Mouse (Mus musculus): ENCODE measurements around the gene Gm10234. TPM values are rescaled to one million over a fixed set of nuclear protein-coding genes. Genes with fewer than 3 reads are reported as not detected.

Gene Gm10234
- total RNA-seq (2012; rRNA removed) (not detected in 2 replicates), total RNA-seq (2014; rRNA removed) (not detected in 2 replicates), polyA plus RNA-seq (2012; ENCODE audit: insufficient read length, low read depth) (not detected in 2 replicates)

GRCm38 (mm10) chr6:95321812-95322211, at the start of gene Gm10234:
Gene Gm10234 (plus strand): TSS chr6:95322112.
- TF ChIP-seq MAZ (IDR thresholded peaks at IDR 0.05; ENCODE audit: low read depth, low read length) (no peak), MAX (IDR thresholded peaks at IDR 0.05; ENCODE audit: low read length) (no peak), MYC (IDR thresholded peaks at IDR 0.05; ENCODE audit: low read depth, low read length) (no peak), HCFC1 (IDR thresholded peaks at IDR 0.05; ENCODE audit: low read depth, low read length) (no peak), ZC3H11A (IDR thresholded peaks at IDR 0.05; ENCODE audit: low read depth, low read length) (no peak), POLR2AphosphoS2 (IDR thresholded peaks at IDR 0.05; ENCODE audit: low read depth, low read length) (no peak)
- Histone ChIP-seq H3K36me3 (replicated peaks in 1 of 2; ENCODE audit: control insufficient read depth in 1 of 2, insufficient read depth in 1 of 2, low read length in 1 of 2) (no peaks in the 10 kb centered on the region), H3K79me2 (replicated peaks; ENCODE audit: control insufficient read depth, extremely low read depth, insufficient read depth, poor library complexity, severe bottlenecking) (no peaks in the 10 kb centered on the region), H3K4me1 (ENCODE audit: control insufficient read depth in 1 of 2, insufficient read depth in 2 of 2) (no peaks in the 10 kb centered on the region), H3K9me3 (replicated peaks; ENCODE audit: low read length) (no peaks in the 10 kb centered on the region), H3K4me3 (replicated peaks in 1 of 3; ENCODE audit: low read depth in 2 of 3, low read length in 2 of 3, poor library complexity in 1 of 3) (no peak within 1 kb of the TSS), H3K9ac (ENCODE audit: insufficient read depth, low read depth) (no peak within 1 kb of the TSS), H3K27ac (ENCODE audit: insufficient read depth, low read depth) (no peak within 1 kb of the TSS), H3K27me3 (replicated peaks) (no peaks in the 10 kb centered on the region), H3K4me2 (ENCODE audit: insufficient read depth, low read depth, poor library complexity, severe bottlenecking) (no peak within 1 kb of the TSS)
- dilution Hi-C loops (cut with MboI; ENCODE audit: extremely low pct_ligation_motif_present, extremely low pct_unique_long_range_greater_than_20kb, low sequenced_read_pairs) (no loop called here), in situ Hi-C loops (cut with MboI; ENCODE audit: low pct_ligation_motif_present, low pct_unique_long_range_greater_than_20kb, low sequenced_read_pairs) (no loop called here)
- DNase-seq (ENCODE audit: extremely low read depth): no peak

GRCm38 (mm10) chr6:95277633-95278032, 44.3 kb upstream of the Gm10234 start:
- in situ Hi-C loops (cut with MboI; ENCODE audit: low pct_ligation_motif_present, low pct_unique_long_range_greater_than_20kb, low sequenced_read_pairs): no loop called here
- Histone ChIP-seq H3K4me3 (replicated peaks in 1 of 3; ENCODE audit: low read depth in 2 of 3, low read length in 2 of 3, poor library complexity in 1 of 3) (no peak overlapping the region), H3K4me2 (ENCODE audit: insufficient read depth, low read depth, poor library complexity, severe bottlenecking) (no peak overlapping the region), H3K27me3 (replicated peaks) (no peaks in the 10 kb centered on the region), H3K36me3 (replicated peaks in 1 of 2; ENCODE audit: control insufficient read depth in 1 of 2, insufficient read depth in 1 of 2, low read length in 1 of 2) (no peaks in the 10 kb centered on the region), H3K9me3 (replicated peaks; ENCODE audit: low read length) (no peaks in the 10 kb centered on the region), H3K79me2 (replicated peaks; ENCODE audit: control insufficient read depth, extremely low read depth, insufficient read depth, poor library complexity, severe bottlenecking) (no peaks in the 10 kb centered on the region), H3K4me1 (ENCODE audit: control insufficient read depth in 1 of 2, insufficient read depth in 2 of 2) (no peaks in the 10 kb centered on the region), H3K9ac (ENCODE audit: insufficient read depth, low read depth) (no peak overlapping the region), H3K27ac (ENCODE audit: insufficient read depth, low read depth) (no peak overlapping the region)
- TF ChIP-seq TCF12 (IDR thresholded peaks at IDR 0.05; ENCODE audit: low read depth, low read length): no peak
- no peak for TF ChIP-seq ZMIZ1 (IDR thresholded peaks at IDR 0.05; ENCODE audit: low read depth, low read length)
- no peak for TF ChIP-seq TBP (conservative IDR thresholded peaks at IDR 0.05; ENCODE audit: low read depth, low read length)
- TF ChIP-seq ELF1 (IDR thresholded peaks at IDR 0.05; ENCODE audit: low read depth, low read length): no peak
- no peak for TF ChIP-seq JUN (IDR thresholded peaks at IDR 0.05; ENCODE audit: insufficient read depth, low read depth, low read length)
- no peak for TF ChIP-seq USF1 (IDR thresholded peaks at IDR 0.05; ENCODE audit: low read depth, low read length)
- TF ChIP-seq BHLHE40 (IDR thresholded peaks at IDR 0.05; ENCODE audit: low read depth, low read length): no peak
- TF ChIP-seq CHD1 (IDR thresholded peaks at IDR 0.05; ENCODE audit: low read depth, low read length): no peak
- no peak for TF ChIP-seq MXI1 (IDR thresholded peaks at IDR 0.05; ENCODE audit: low read depth, low read length)
- TF ChIP-seq HCFC1 (IDR thresholded peaks at IDR 0.05; ENCODE audit: low read depth, low read length): no peak
- TF ChIP-seq MEF2A (IDR thresholded peaks at IDR 0.05; ENCODE audit: borderline replicate concordance, low read depth, low read length): no peak
- no peak for TF ChIP-seq ZNF384 (IDR thresholded peaks at IDR 0.05; ENCODE audit: low read depth, low read length)
- TF ChIP-seq IRF4 (IDR thresholded peaks at IDR 0.05; ENCODE audit: low read depth, low read length): no peak
- no peak for TF ChIP-seq GABPA (IDR thresholded peaks at IDR 0.05; ENCODE audit: insufficient replicate concordance, low read depth, low read length)
- TF ChIP-seq CTCF (conservative IDR thresholded peaks at IDR 0.05 in 1 of 2, IDR thresholded peaks at IDR 0.05 in 1 of 2; ENCODE audit: low read depth in 2 of 2, low read length in 2 of 2): no peak
- no peak for TF ChIP-seq USF2 (conservative IDR thresholded peaks at IDR 0.05; ENCODE audit: low read depth, low read length)
- DNase-seq (ENCODE audit: extremely low read depth): no peak
- dilution Hi-C loops (cut with MboI; ENCODE audit: extremely low pct_ligation_motif_present, extremely low pct_unique_long_range_greater_than_20kb, low sequenced_read_pairs): no loop called here

All from CH12.LX (cell line).